Mouse (Mus musculus) fibroblast of lung, adult 2 months (primary cell): ENCODE data around the gene Osm.

Source experiments
- DNase-seq: peaks from one replicate; pipeline ENCODE4 v3.0.0-alpha.2; 2011; ENCODE audit warnings: low read depth

The Osm gene

DNA sequence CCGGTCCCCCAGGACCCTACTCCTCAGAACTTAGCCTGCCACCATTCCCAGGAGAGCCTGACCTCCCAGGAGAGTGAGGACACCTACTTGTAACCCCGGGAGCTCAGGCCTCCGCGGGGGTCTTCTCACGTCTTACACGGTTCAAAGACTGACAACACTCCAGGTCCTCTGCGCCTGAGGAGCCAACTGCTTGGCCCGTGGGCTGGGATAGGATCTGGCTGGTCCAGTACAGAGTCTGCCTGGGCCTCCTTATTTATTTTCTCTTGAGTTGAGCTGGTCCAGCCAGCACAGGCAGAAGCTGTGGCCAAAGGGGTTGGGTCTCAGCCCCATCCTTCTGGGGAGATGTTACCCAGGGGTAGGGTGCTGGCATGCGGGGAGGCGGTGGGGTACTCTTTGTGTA lies 21.2 kb upstream of the Osm start:
- DNase-seq, result no peak

DNA sequence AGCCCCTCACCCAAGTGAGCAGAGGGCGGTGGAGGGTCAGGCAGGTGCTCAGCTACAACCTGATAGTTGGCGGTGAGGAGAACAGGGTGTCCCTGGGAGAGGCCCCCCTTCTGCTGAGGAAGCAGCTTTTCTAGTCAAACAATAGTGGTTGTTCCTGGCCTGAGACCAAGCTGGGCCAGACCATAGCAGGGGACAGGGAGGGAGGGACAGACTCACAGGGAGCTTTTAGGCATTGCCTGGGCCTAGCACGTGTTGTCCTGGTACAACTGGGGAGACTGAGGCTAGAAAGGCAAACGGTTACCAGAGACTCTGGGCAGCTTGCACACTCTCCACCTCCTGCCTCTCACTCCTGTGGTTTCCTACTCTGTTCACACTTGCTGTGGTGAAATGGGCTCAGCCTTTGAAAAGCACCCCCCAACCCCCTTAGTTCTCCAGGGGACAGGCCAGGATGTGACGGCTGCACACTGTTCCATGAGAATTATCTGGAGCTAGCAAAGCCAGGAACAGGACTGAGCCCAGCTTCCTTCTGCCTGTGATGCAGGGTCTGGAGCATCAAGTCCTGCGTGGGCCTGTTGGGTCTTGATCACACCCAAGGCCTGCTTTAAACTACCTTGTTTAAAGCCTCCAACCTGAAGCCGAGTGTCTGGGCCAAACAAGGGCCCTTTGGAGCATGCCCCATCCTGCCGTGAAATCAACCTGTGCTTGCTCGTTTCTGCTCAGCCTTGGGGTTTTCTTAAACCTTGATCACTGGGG lies 19.8 kb upstream of the Osm start:
- no peak for DNase-seq

DNA sequence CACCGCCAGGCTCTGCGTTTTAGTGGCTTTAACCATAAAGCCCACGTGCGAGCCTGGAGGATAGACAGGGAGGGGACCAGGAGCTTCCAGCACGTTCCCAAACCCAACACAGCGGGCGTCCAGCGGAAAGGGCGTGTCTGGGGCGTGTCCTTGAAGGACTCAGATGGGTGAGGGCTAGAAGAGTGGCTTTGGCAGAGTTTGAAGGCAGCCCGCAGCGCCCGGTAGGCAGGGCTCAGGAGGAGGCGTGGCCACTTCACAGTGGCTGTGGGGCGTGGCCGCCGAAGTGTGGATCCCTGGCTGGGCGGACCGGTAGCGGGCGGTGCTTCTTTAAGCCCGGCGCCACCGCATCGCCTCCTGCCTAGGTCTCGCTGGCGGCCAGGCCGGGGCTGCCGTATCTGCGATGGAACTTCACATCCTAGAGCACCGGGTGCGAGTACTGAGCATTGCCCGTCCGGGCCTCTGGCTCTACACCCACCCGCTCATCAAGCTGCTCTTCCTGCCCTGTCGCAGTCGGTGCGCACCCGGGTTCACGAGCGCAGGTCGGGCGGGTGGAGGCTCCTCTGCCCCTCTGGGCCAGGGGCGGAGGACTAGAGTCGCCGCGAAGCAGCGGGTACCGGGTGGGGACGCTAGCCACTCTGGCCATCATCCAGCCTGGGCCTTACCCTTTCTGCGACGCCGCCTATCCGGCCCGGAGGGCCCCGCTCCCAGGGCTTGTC lies 18.1 kb upstream of the Osm start, which contains the start of gene Castor1:
Gene Castor1, plus strand, starts transcription at position 312 of the 716 bp plus-strand sequence.
- DNase-seq, result peak; percentile 87

DNA sequence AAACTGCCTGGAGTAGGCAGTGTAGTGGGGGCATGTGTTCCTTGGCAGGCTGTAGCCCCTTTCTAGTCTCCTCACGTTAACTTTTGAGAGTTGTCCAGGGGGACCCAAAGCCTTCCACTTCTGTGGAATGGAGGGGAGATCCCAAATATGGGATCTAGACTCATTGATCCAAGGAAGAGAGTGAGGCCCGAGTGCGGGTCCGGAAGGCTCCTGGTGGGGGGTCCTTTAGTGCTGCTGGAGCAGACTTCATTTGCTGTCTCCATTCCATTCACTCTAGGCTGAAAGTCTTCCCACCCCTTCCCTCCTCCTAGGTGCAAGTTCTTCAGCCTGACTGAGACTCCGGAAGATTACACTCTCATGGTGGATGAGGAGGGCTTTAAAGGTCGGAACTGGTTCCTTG lies 17.6 kb upstream of the Osm start:
- no peak for DNase-seq

- peak; percentile 82 for DNase-seq
Measured at GRCm38 (mm10) chr11:4219317-4219751, 16.9 kb upstream of the Osm start.

- DNase-seq, result no peak
Measured at GRCm38 (mm10) chr11:4219908-4220307, 16.3 kb upstream of the Osm start.

DNA sequence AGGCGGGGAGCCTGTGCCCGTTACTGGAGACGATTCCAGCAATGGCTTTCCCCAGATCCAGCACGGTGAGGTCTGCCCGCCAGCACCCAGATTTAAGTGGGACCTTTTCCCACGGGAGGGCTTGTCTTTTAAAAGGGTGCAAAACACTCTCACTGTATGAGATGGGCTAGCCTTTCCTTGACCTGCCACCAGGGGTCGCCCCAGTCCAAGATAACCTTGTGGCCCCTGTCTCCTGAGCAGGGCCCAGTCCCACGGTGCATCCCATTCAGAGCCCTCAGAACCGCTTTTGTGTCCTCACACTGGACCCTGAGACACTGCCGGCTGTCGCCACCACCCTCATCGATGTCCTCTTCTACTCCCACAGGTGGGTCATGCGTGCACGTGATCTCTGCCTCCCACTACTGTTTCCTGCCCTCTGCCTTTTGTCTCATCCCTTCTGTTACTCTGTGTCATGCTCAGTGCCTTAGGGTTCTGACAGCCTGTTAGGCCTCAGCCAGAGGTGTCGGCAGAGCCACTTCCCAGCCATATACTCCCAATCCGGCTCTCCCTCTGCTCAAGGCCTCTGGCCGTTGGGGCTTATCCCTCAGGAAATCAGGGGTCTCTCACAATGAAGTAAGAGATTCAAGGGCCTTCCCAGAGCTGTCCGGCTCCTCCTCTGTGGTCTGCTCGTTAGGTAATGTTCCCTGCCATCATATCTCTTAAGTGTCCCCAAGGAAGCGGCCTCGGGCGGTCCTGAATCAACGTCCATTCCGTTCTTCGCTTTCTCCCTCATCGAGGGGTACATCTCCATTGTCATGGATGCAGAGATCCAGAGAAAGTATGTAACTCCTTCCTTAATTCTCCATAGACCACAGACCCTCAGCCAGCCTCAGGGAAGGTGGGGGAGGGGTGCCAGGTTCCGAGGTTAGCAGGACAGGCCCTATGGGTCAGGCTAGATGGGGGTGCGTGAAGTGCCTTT lies 15.5 kb upstream of the Osm start:
- DNase-seq, result no peak

- no peak for DNase-seq
Measured at GRCm38 (mm10) chr11:4222046-4222950, 13.9 kb upstream of the Osm start.

- no peak for DNase-seq
Measured at GRCm38 (mm10) chr11:4223393-4224188, 12.6 kb upstream of the Osm start.

DNA sequence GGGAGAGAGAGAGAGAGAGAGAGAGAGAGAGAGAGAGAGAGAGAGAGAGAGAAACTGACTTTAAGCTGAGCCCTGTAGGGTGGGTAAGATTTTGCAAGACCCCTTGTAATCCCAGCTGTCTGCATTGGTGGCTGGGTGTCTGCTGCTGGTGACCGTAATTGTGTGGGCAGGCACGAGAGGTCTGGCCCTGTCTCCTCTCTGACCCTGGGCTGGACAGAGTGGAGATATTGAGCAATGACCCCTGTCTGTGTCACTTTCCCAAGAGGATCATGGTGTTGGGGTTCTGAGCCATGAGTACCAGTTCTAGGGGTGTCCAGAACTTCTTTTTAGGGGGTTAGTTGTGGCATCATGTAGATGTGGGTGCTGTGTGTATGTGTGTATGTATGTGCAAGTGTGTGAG lies 12.0 kb upstream of the Osm start:
- DNase-seq, result no peak

DNA sequence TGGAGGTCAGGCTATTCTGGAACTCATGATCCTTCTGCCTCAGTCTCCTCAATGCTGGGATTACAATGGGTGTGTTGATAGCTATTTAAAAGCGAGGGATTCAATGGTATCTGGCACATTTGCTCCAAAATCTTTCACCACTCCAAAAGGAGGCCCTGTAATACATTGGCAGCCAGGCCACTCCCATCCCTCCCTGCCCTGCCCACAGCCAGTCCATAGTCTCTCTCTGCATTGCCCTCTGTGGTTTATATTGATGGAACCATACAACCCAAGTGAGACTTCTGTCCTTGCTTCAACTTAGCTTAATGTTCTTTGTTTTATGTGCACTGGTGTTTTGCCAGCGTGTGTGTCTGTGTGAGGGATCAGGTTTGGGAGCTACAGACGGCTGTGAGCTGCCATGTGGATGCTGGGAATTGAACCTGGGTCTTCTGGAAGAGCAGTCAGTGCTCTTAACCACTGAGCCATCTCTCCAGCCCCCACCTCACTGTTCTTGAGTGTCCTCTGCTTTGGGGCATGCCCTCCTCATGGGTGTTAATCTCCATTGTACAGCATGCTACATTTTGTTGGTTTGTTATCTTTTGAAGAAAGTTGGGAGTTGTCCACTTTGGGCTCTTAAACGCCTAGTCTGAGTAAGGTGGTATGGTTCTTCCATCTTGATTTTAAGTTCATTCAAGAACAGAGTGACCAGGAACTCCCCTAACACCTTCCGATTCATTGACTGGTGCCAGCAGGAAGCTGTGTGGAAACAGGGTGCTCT lies 9.5 kb upstream of the Osm start:
- DNase-seq, result no peak

DNA sequence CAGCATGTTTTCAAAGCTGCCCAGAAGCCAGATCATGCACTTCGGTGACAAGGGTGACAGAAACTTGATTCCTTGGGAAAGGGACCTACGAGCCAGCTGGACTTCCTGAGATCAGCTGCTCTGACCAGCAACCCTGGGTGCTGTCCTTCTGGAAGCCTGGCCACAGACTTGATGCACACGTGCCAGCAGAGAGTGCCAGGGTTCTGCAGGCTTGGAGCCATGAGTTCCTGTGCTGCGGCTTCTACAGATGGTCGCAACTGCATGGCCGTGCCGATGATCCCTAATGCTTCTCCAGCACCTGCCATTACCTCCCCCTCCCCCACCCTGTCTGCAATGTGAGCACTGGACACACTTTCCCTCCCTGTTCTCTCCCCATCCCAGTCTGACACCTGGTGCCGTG lies 7.8 kb upstream of the Osm start:
- peak; percentile 62 for DNase-seq

DNA sequence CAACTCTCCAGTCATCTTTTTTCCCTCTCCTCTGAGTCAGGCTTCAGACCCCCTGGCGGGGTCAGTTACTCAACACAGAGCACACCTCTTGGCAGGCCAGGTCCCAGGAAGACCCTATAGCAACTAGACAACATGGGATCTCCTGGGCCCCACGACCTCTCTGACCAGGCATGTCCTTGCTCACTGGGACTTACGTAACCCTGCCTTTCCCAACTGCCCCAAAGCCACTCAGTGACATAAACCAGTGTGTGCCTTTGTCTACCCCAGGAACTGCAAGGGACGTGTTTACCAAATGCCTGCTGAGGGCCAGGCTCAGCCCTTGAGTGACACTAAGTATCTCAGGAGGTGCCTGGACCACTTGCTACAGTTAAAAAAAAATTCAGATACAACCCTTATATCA lies 6.4 kb upstream of the Osm start:
- no peak for DNase-seq

- no peak for DNase-seq
Measured at GRCm38 (mm10) chr11:4231435-4231834, 4.8 kb upstream of the Osm start.

GRCm38 (mm10) chr11:4232644-4233043 lies 3.6 kb upstream of the Osm start:
- DNase-seq, result no peak

- DNase-seq, result no peak
Measured at GRCm38 (mm10) chr11:4235052-4235655, 1.1 kb upstream of the Osm start.

DNA sequence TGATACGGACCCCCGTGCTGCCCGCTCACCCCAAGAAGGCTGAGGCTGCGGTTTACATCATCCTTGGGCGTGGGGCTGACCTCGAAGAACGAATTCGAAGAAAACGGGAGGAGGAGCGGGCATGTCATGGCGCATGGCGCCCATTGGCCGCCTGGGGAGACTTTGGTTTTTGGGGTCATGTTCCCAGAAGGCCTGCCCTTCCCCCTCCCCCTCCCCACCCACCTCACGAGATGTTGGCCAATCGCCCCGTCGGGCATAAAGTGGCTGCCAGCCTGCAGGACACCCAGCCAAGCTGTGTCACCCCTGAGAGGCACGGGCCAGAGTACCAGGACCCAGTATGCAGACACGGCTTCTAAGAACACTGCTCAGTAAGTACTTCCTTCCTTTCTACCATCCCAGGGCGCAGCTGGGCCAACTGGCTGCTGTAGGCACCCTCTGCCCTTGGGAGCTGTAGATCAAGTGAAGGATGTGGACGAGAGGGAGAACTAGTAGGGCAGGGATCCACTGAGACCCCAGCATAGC lies 387 bp downstream of the Osm start:
- DNase-seq, result no peak

DNA sequence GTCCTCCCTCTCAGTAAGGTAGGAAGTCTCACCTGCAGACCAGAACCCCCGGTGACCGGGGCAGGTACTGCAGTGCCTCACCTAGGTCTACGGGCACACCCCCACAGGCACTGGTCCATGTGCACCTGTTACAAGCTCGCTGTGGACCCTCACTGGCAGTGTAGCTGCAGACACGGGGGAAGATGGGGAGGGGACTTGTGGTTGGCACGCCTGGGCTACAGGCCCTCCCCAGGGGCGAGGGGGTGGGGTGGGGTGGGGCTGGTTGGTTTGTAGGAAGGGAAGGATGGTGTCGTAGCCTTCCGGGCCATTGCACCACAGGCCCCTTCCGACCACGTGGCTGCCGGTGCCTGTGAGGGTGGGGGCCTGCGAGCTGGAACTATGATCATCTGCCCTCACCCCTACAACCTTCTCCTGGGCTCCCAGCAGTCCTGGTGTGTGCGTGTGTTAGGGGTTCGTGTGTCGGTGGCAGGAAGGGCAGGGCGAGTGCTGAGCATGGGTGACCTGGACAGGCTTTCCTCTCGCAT lies 1.2 kb downstream of the Osm start:
- DNase-seq, result no peak

- no peak for DNase-seq
Measured at GRCm38 (mm10) chr11:4238167-4238566, 1.9 kb downstream of the Osm start.
